Mouse (Mus musculus) neural tube, embryonic 11.5 days (tissue): Measurements from ENCODE around the gene Hba-a2. TPM values are rescaled to one million over a fixed set of nuclear protein-coding genes. Genes with fewer than 3 reads are reported as not detected.

Source experiments
- ATAC-seq: fragments of 200-750 bp; cut with Nextera tagmentation; 2 replicates; pipeline ENCODE4 v1.8.0; 2017; ENCODE audit warnings: moderate number of reproducible peaks, mild to moderate bottlenecking, moderate TSS enrichment, moderate library complexity; ENCODE audit not compliant: insufficient read depth, low FRiP score, low TSS enrichment
- DNase-seq: peaks from one replicate; pipeline ENCODE4 v3.0.0-alpha.2; 2015; ENCODE audit warnings: low spot score
- H3K27ac ChIP-seq: fragments of 300-500 bp; sonication (generic); 2 replicates; pipeline ENCODE4 v1.5.1; 2014; ENCODE audit warnings: low read depth, mild to moderate bottlenecking, low read length
- H3K27me3 ChIP-seq: fragments of 300-500 bp; sonication (generic); 2 replicates; pipeline ENCODE4 v1.6.1; 2014; ENCODE audit warnings: mild to moderate bottlenecking, low read length, mixed read lengths; ENCODE audit not compliant: control insufficient read depth, insufficient read depth
- H3K36me3 ChIP-seq: fragments of 300-500 bp; sonication (generic); 2 replicates; pipeline ENCODE4 v1.6.1; 2014; ENCODE audit warnings: mild to moderate bottlenecking, low read length, moderate library complexity, mixed read lengths; ENCODE audit not compliant: control insufficient read depth, insufficient read depth
- H3K4me1 ChIP-seq: fragments of 300-500 bp; sonication (generic); 2 replicates; pipeline ENCODE4 v1.6.1; 2014; ENCODE audit warnings: low read length, mixed read lengths; ENCODE audit not compliant: control insufficient read depth, insufficient read depth
- H3K4me2 ChIP-seq: fragments of 300-500 bp; sonication (generic); 2 replicates; pipeline ENCODE4 v1.6.1; 2014; ENCODE audit warnings: low read depth, mild to moderate bottlenecking, moderate library complexity
- H3K4me3 ChIP-seq: fragments of 300-500 bp; sonication (generic); 2 replicates; pipeline ENCODE4 v1.5.1; 2014; ENCODE audit warnings: low read depth, low read length
- H3K9ac ChIP-seq: fragments of 300-500 bp; sonication (generic); 2 replicates; pipeline ENCODE4 v1.6.1; 2014; ENCODE audit warnings: mild to moderate bottlenecking, low read length
- H3K9me3 ChIP-seq: fragments of 300-500 bp; sonication (generic); 2 replicates; pipeline ENCODE4 v1.6.1; 2016; ENCODE audit warnings: low read length; ENCODE audit not compliant: control insufficient read depth
- WGBS: fragments of 180-500 bp; shearing (Covaris S2); extraction: QIAGEN DNeasy Blood & Tissue Kit; methylation state at CpG from one replicate; pipeline ENCODE4 v1.1.7; 2014; 5-methylcytosine and 5-hydroxymethylcytosine counted together
- polyA plus RNA-seq: library from polyadenylated mRNA; unstranded; fragments of >200 nt; fragmentation: Nextera tagmentation; extraction: Ambion mirVana; gene quantifications from 2 replicates; pipeline ENCODE4 v1.2.1, GENCODE M21; 2014

Hba-a2 gene
- polyA plus RNA-seq, 1 experiment from 2014 or later, result 4,557 TPM

GRCm38 (mm10) chr11:32265117-32265738 lies 31.1 kb upstream of the Hba-a2 start:
- Histone ChIP-seq H3K4me1 (no peaks in the 10 kb centered on the region; the same call in 1 of the 2 replicates), H3K9ac (no peak overlapping the region), H3K4me2 (no peak overlapping the region), H3K27me3 (no peaks in the 10 kb centered on the region), H3K9me3 (no peaks in the 10 kb centered on the region), H3K36me3 (0 out of 2 replicates have a peak, but pooled peaks cover 4% of the 10 kb centered on the region), H3K27ac (no peak overlapping the region), H3K4me3 (no peak overlapping the region)
- DNase-seq (no peak), ATAC-seq (no peak)
- WGBS, result 92% methylated on average over 3 of the region's 3 CpGs

- ATAC-seq (no peak), DNase-seq (no peak)
- Histone ChIP-seq H3K9me3 (no peaks in the 10 kb centered on the region), H3K4me1 (no peaks in the 10 kb centered on the region; the same call in 1 of the 2 replicates), H3K4me2 (no peak overlapping the region), H3K9ac (no peak overlapping the region), H3K27ac (no peak overlapping the region), H3K27me3 (no peaks in the 10 kb centered on the region), H3K36me3 (0 out of 2 replicates have a peak, but pooled peaks cover 3% of the 10 kb centered on the region), H3K4me3 (no peak overlapping the region)
- WGBS, result 93% methylated on average over 6 of the region's 6 CpGs
Measured at GRCm38 (mm10) chr11:32266194-32266593, 30.1 kb upstream of the Hba-a2 start.

GRCm38 (mm10) chr11:32266776-32267175 lies 29.5 kb upstream of the Hba-a2 start:
- Histone ChIP-seq H3K4me3 (peak overlapping the region; percentile 68), H3K9me3 (no peaks in the 10 kb centered on the region), H3K4me1 (no peaks in the 10 kb centered on the region; the same call in 1 of the 2 replicates), H3K27me3 (no peaks in the 10 kb centered on the region), H3K27ac (peak overlapping the region; percentile 95), H3K4me2 (peak overlapping the region; percentile 43), H3K36me3 (0 out of 2 replicates have a peak, but pooled peaks cover 3% of the 10 kb centered on the region), H3K9ac (peak overlapping the region; percentile 97)
- WGBS, result 33% methylated on average over 6 of the region's 6 CpGs
- ATAC-seq, result no peak
- DNase-seq, result no peak

GRCm38 (mm10) chr11:32267188-32267884 lies 29.0 kb upstream of the Hba-a2 start, which contains the start of gene Nprl3:
TSS of gene Nprl3 (minus strand) at chr11:32267707.
- ATAC-seq (peak; percentile 98), DNase-seq (peak; percentile 98)
- peak within 1 kb of the TSS; percentile 95 for H3K27ac ChIP-seq
- no peaks in the 10 kb centered on the region; the same call in 1 of the 2 replicates for H3K4me1 ChIP-seq
- 0 out of 2 replicates have a peak, but pooled peaks cover 2% of the 10 kb centered on the region for H3K36me3 ChIP-seq
- peak within 1 kb of the TSS; percentile 97 for H3K9ac ChIP-seq
- H3K27me3 ChIP-seq, result no peaks in the 10 kb centered on the region
- WGBS, result under 1% methylated on average over 54 of the region's 54 CpGs
- H3K9me3 ChIP-seq, result no peaks in the 10 kb centered on the region
- peak within 1 kb of the TSS; percentile 43 for H3K4me2 ChIP-seq
- peak within 1 kb of the TSS; percentile 68 for H3K4me3 ChIP-seq

GRCm38 (mm10) chr11:32267964-32268363 lies 28.3 kb upstream of the Hba-a2 start:
- no peaks in the 10 kb centered on the region for H3K36me3 ChIP-seq
- H3K27me3 ChIP-seq, result no peaks in the 10 kb centered on the region
- H3K4me3 ChIP-seq, result peak overlapping the region; percentile 68
- DNase-seq (peak; percentile 24), ATAC-seq (peak; percentile 46)
- H3K9ac ChIP-seq, result peak overlapping the region; percentile 97
- 28% methylated on average over 5 of the region's 5 CpGs for WGBS
- peak overlapping the region; percentile 95 for H3K27ac ChIP-seq
- H3K9me3 ChIP-seq, result no peaks in the 10 kb centered on the region
- peak overlapping the region; percentile 43 for H3K4me2 ChIP-seq
- H3K4me1 ChIP-seq, result no peaks in the 10 kb centered on the region; the same call in 1 of the 2 replicates

- Histone ChIP-seq H3K9me3 (no peaks in the 10 kb centered on the region), H3K9ac (no peak overlapping the region), H3K27ac (no peak overlapping the region), H3K27me3 (no peaks in the 10 kb centered on the region), H3K4me1 (no peaks in the 10 kb centered on the region; the same call in 1 of the 2 replicates), H3K36me3 (no peaks in the 10 kb centered on the region), H3K4me3 (no peak overlapping the region), H3K4me2 (no peak overlapping the region)
- 88% methylated on average over 5 of the region's 5 CpGs for WGBS
- DNase-seq, result no peak
- ATAC-seq, result no peak
Measured at GRCm38 (mm10) chr11:32268952-32269351, 27.3 kb upstream of the Hba-a2 start.

GRCm38 (mm10) chr11:32271178-32271577 lies 25.1 kb upstream of the Hba-a2 start:
- H3K36me3 ChIP-seq, result no peaks in the 10 kb centered on the region
- no peaks in the 10 kb centered on the region; the same call in 1 of the 2 replicates for H3K4me1 ChIP-seq
- ATAC-seq (no peak), DNase-seq (no peak)
- H3K4me3 ChIP-seq, result no peak overlapping the region
- no peaks in the 10 kb centered on the region for H3K27me3 ChIP-seq
- no peaks in the 10 kb centered on the region for H3K9me3 ChIP-seq
- no peak overlapping the region for H3K4me2 ChIP-seq
- no peak overlapping the region for H3K27ac ChIP-seq
- no peak overlapping the region for H3K9ac ChIP-seq
- 44% methylated on average over 4 of the region's 4 CpGs for WGBS

GRCm38 (mm10) chr11:32276347-32276746 lies 19.9 kb upstream of the Hba-a2 start, which contains the start of gene Hba-x:
TSS of gene Hba-x (plus strand) at chr11:32276400.
- Histone ChIP-seq H3K4me2 (no peak within 1 kb of the TSS), H3K9ac (no peak within 1 kb of the TSS), H3K27me3 (peaks cover 2% of the 10 kb centered on the region; the same call in 1 of the 2 replicates), H3K27ac (no peak within 1 kb of the TSS), H3K36me3 (no peaks in the 10 kb centered on the region), H3K4me1 (no peaks in the 10 kb centered on the region), H3K9me3 (no peaks in the 10 kb centered on the region), H3K4me3 (no peak within 1 kb of the TSS)
- DNase-seq, result no peak
- ATAC-seq, result no peak
- WGBS, result 65% methylated on average over 3 of the region's 3 CpGs
